Mouse (Mus musculus) gastrocnemius, adult 2 months (tissue): ENCODE measurements around the gene Rock2. TPM values are rescaled to one million over a fixed set of nuclear protein-coding genes. Genes with fewer than 3 reads are reported as not detected.

Experiments
- DNase-seq: peaks from one replicate; pipeline ENCODE4 v3.0.0; 2022
- H3K27ac ChIP-seq: fragments of 200-600 bp; 2 replicates; pipeline ENCODE4 v1.8.1; 2022; ENCODE audit warnings: mild to moderate bottlenecking
- H3K4me3 ChIP-seq: fragments of 200-600 bp; 2 replicates; pipeline ENCODE4 v1.8.1; 2022; ENCODE audit warnings: mild to moderate bottlenecking, moderate library complexity
- CTCF ChIP-seq: fragments of 200-600 bp; IDR thresholded peaks from 2 replicates; pipeline ENCODE4 v1.8.1; 2022; ENCODE audit warnings: antibody characterized with exemption, mild to moderate bottlenecking, moderate library complexity
- intact Hi-C: fragments of 180-260 bp; cut with DNase I; formaldehyde crosslinking; loops from one replicate; pipeline ENCODE4 v1.15.1; 2025
- total RNA-seq, 2 experiments: library from RNA; stranded (reverse); gene quantifications; 2 replicates each; pipeline ENCODE4 v1.2.3; 2021

Rock2 gene
- total RNA-seq, 2 experiments from 2014 or later: 86.0 to 103 TPM

- TF ChIP-seq CTCF: no peak
- intact Hi-C loops: no loop called here
- Histone ChIP-seq H3K27ac (peak overlapping the region; percentile 16; the same call in 1 of the 2 replicates), H3K4me3 (no peak overlapping the region)
- no peak for DNase-seq
These were observed 25.6 kb downstream of the Rock2 start for GRCm38 (mm10) chr12:16920186-16920860.

- peak; percentile 37 for DNase-seq
- Histone ChIP-seq H3K4me3 (no peak overlapping the region; the same call in 1 of the 2 replicates), H3K27ac (peak overlapping the region; percentile 70)
- TF ChIP-seq CTCF: no peak
- intact Hi-C loops: loop anchor here (5.0 kb wide), 1 partner anchor 96 kb away; no protein-coding TSS in a partner anchor
These were observed 33.2 kb downstream of the Rock2 start for GRCm38 (mm10) chr12:16927889-16928288.

GRCm38 (mm10) chr12:16934423-16934822 is 39.7 kb downstream of the Rock2 start:
- intact Hi-C loops: loop anchor here (5.0 kb wide), 1 partner anchor 37 kb away; no protein-coding TSS in a partner anchor
- no peak overlapping the region for H3K27ac ChIP-seq
- no peak for DNase-seq
- H3K4me3 ChIP-seq: no peak overlapping the region
- no peak for TF ChIP-seq CTCF

GRCm38 (mm10) chr12:16941976-16942375 is 47.3 kb downstream of the Rock2 start:
- intact Hi-C loops: no loop called here
- no peak for TF ChIP-seq CTCF

GRCm38 (mm10) chr12:16948239-16948638 is 53.5 kb downstream of the Rock2 start:
- intact Hi-C loops: loop anchor here (5.0 kb wide), 1 partner anchor 34 kb away; no protein-coding TSS in a partner anchor
- no peak for TF ChIP-seq CTCF
- Histone ChIP-seq H3K27ac (no peak overlapping the region), H3K4me3 (no peak overlapping the region)
- no peak for DNase-seq

More at GRCm38 (mm10) chr12:16941976-16942375, 47.3 kb downstream of the Rock2 start:
- no peak overlapping the region for H3K4me3 ChIP-seq
- no peak for DNase-seq
- no peak overlapping the region for H3K27ac ChIP-seq

GRCm38 (mm10) chr12:16958851-16959250 is 64.2 kb downstream of the Rock2 start:
- TF ChIP-seq CTCF: peak; percentile 47
- H3K4me3 ChIP-seq: no peak overlapping the region
- DNase-seq: no peak
- H3K27ac ChIP-seq: no peak overlapping the region
- intact Hi-C loops: no loop called here

GRCm38 (mm10) chr12:16963354-16963753 is 68.7 kb downstream of the Rock2 start:
- intact Hi-C loops: no loop called here
- H3K27ac ChIP-seq: no peak overlapping the region
- DNase-seq: no peak
- TF ChIP-seq CTCF: no peak
- H3K4me3 ChIP-seq: no peak overlapping the region

- H3K27ac ChIP-seq: no peak overlapping the region
- intact Hi-C loops: no loop called here
- no peak overlapping the region for H3K4me3 ChIP-seq
- no peak for TF ChIP-seq CTCF
- no peak for DNase-seq
These were observed 72.1 kb downstream of the Rock2 start for GRCm38 (mm10) chr12:16966811-16967210.

GRCm38 (mm10) chr12:16977120-16977519 is 82.4 kb downstream of the Rock2 start:
- DNase-seq: no peak
- TF ChIP-seq CTCF: no peak
- Histone ChIP-seq H3K4me3 (no peak overlapping the region), H3K27ac (no peak overlapping the region)
- intact Hi-C loops: no loop called here

GRCm38 (mm10) chr12:16985778-16986177 is 91.1 kb downstream of the Rock2 start:
- TF ChIP-seq CTCF: 0 out of 2 replicates have a peak, but pooled peaks have one; percentile 5
- H3K27ac ChIP-seq: no peak overlapping the region
- no peak for DNase-seq
- H3K4me3 ChIP-seq: no peak overlapping the region
- intact Hi-C loops: no loop called here

GRCm38 (mm10) chr12:16991376-16991775 is 96.7 kb downstream of the Rock2 start:
- no peak for TF ChIP-seq CTCF
- DNase-seq: no peak
- Histone ChIP-seq H3K4me3 (no peak overlapping the region), H3K27ac (no peak overlapping the region)
- intact Hi-C loops: no loop called here

- no peak overlapping the region for H3K27ac ChIP-seq
- no peak overlapping the region for H3K4me3 ChIP-seq
- no peak for TF ChIP-seq CTCF
- intact Hi-C loops: no loop called here
- no peak for DNase-seq
These were observed 97.7 kb downstream of the Rock2 start for GRCm38 (mm10) chr12:16992355-16992754.

- no peak overlapping the region for H3K4me3 ChIP-seq
- no peak for TF ChIP-seq CTCF
- H3K27ac ChIP-seq: no peak overlapping the region
- intact Hi-C loops: no loop called here
- DNase-seq: no peak
These were observed 99.6 kb downstream of the Rock2 start for GRCm38 (mm10) chr12:16994291-16994690.

- no peak for TF ChIP-seq CTCF
- DNase-seq: no peak
- intact Hi-C loops: no loop called here
- Histone ChIP-seq H3K4me3 (no peak overlapping the region), H3K27ac (no peak overlapping the region)
These were observed 101.6 kb downstream of the Rock2 start for GRCm38 (mm10) chr12:16996281-16996680.
